Mouse (Mus musculus) ES-E14 (cell line): Measurements from ENCODE around the gene Grem2. TPM values are rescaled to one million over a fixed set of nuclear protein-coding genes. Genes with fewer than 3 reads are reported as not detected.

Experiments
- DNase-seq: peaks from one replicate; pipeline ENCODE4 v3.0.0-alpha.2; 2013; ENCODE audit warnings: low read depth, low spot score
- H3K27ac ChIP-seq: 2 replicates; pipeline ENCODE4 v1.5.1; 2012; ENCODE audit warnings: low read depth, mild to moderate bottlenecking, low read length, moderate library complexity, mixed read lengths; ENCODE audit not compliant: poor library complexity, insufficient read depth, severe bottlenecking
- H3K36me3 ChIP-seq: 2 replicates; pipeline ENCODE4 v1.6.1; 2012; ENCODE audit warnings: mild to moderate bottlenecking, low read length, moderate library complexity, mixed read lengths; ENCODE audit not compliant: control insufficient read depth, poor library complexity, insufficient read depth, severe bottlenecking
- H3K4me1 ChIP-seq, 2 experiments: fragments of 150-350 bp in 1 of 2; sonication (generic) in 1 of 2; 2 replicates each; pipeline ENCODE4 v1.6.1; 2012; ENCODE audit warnings: low read length in 2 of 2, mild to moderate bottlenecking in 1 of 2, mixed read lengths in 1 of 2; ENCODE audit not compliant: control insufficient read depth in 2 of 2, insufficient read depth in 2 of 2, poor library complexity in 1 of 2
- H3K4me3 ChIP-seq, 2 experiments: fragments of 150-350 bp in 1 of 2; sonication (generic) in 1 of 2; 2 replicates each; pipeline ENCODE4 v1.5.1; 2012; ENCODE audit warnings: low read length in 2 of 2, low read depth in 1 of 2, mild to moderate bottlenecking in 1 of 2, mixed read lengths in 1 of 2; ENCODE audit not compliant: insufficient read depth in 1 of 2, poor library complexity in 1 of 2, severe bottlenecking in 1 of 2
- H3K9ac ChIP-seq: 2 replicates; pipeline ENCODE4 v1.6.1; 2012; ENCODE audit warnings: low read depth, mild to moderate bottlenecking, low read length, mixed read lengths; ENCODE audit not compliant: poor library complexity, insufficient read depth, severe bottlenecking
- H3K9me3 ChIP-seq: fragments of 150-350 bp; sonication (generic); 2 replicates; pipeline ENCODE4 v1.6.1; 2012; ENCODE audit warnings: low read depth, mild to moderate bottlenecking, low read length; ENCODE audit not compliant: control insufficient read depth, insufficient read depth
- CHD2 ChIP-seq: IDR thresholded peaks from 2 replicates; pipeline ENCODE4 v1.6.1; 2014; ENCODE audit warnings: mild to moderate bottlenecking, low read depth, low read length, inconsistent platforms
- HCFC1 ChIP-seq: IDR thresholded peaks from 2 replicates; pipeline ENCODE4 v1.6.1; 2012; ENCODE audit warnings: low read length, inconsistent platforms, borderline replicate concordance; ENCODE audit not compliant: insufficient read depth
- MAFK ChIP-seq: IDR thresholded peaks from 2 replicates; pipeline ENCODE4 v1.6.1; 2014; ENCODE audit warnings: mild to moderate bottlenecking, low read depth, low read length, inconsistent platforms; ENCODE audit not compliant: insufficient read depth
- ZC3H11A ChIP-seq: IDR thresholded peaks from 2 replicates; pipeline ENCODE4 v1.6.1; 2012; ENCODE audit warnings: low read depth, mild to moderate bottlenecking, inconsistent platforms, low read length, borderline replicate concordance
- ZNF384 ChIP-seq: IDR thresholded peaks from 2 replicates; pipeline ENCODE4 v1.6.1; 2012; ENCODE audit warnings: low read depth, low read length, inconsistent platforms
- in situ Hi-C, 2 experiments: fragments of 600-800 bp; cut with MboI; formaldehyde crosslinking; loops; one replicate each; pipeline ENCODE4 v1.15.1; 2025; ENCODE audit warnings: low sequenced_read_pairs in 2 of 2, inconsistent platforms in 1 of 2; ENCODE audit not compliant: unreplicated experiment in 2 of 2
- total RNA-seq: library from RNA; depleted of rRNA; stranded (reverse); fragments of 300-350 nt; gene quantifications from 2 replicates; pipeline ENCODE4 v1.2.3, GENCODE M21; 2012

Grem2 gene
- total RNA-seq, 1 experiment = 0.36 TPM

GRCm38 (mm10) chr1:174902755-174903154 is 18.9 kb downstream of the Grem2 start:
- no peak overlapping the region for H3K4me3 ChIP-seq
- no peak overlapping the region for H3K27ac ChIP-seq
- no peaks in the 10 kb centered on the region for H3K4me1 ChIP-seq
- H3K9ac ChIP-seq = no peak overlapping the region
- no peaks in the 10 kb centered on the region for H3K9me3 ChIP-seq
- in situ Hi-C loops = no loop called here
- no peaks in the 10 kb centered on the region for H3K36me3 ChIP-seq
- DNase-seq = no peak
- TF ChIP-seq HCFC1 (no peak), CHD2 (no peak)

- no peaks in the 10 kb centered on the region for H3K4me1 ChIP-seq
- no peak overlapping the region for H3K27ac ChIP-seq
- H3K9ac ChIP-seq = no peak overlapping the region
- H3K9me3 ChIP-seq = no peaks in the 10 kb centered on the region
- no peak overlapping the region for H3K4me3 ChIP-seq
- TF ChIP-seq MAFK (no peak), CHD2 (no peak), ZNF384 (no peak), ZC3H11A (no peak)
- in situ Hi-C loops = no loop called here
- H3K36me3 ChIP-seq = no peaks in the 10 kb centered on the region
- no peak for DNase-seq
Measured at GRCm38 (mm10) chr1:174892471-174892870, 29.1 kb downstream of the Grem2 start.

- no peak for DNase-seq
- Histone ChIP-seq H3K9ac (no peak overlapping the region), H3K27ac (no peak overlapping the region), H3K36me3 (no peaks in the 10 kb centered on the region), H3K9me3 (no peaks in the 10 kb centered on the region), H3K4me1 (no peaks in the 10 kb centered on the region), H3K4me3 (no peak overlapping the region)
- TF ChIP-seq MAFK (no peak), HCFC1 (no peak), CHD2 (no peak), ZC3H11A (no peak), ZNF384 (no peak)
- in situ Hi-C loops = no loop called here
Measured at GRCm38 (mm10) chr1:174888684-174889405, 32.8 kb downstream of the Grem2 start.

GRCm38 (mm10) chr1:174888073-174888472 is 33.5 kb downstream of the Grem2 start:
- TF ChIP-seq MAFK (no peak), ZC3H11A (no peak), ZNF384 (no peak), CHD2 (no peak), HCFC1 (no peak)
- Histone ChIP-seq H3K36me3 (no peaks in the 10 kb centered on the region), H3K9ac (no peak overlapping the region), H3K4me1 (no peaks in the 10 kb centered on the region), H3K27ac (no peak overlapping the region), H3K9me3 (no peaks in the 10 kb centered on the region), H3K4me3 (no peak overlapping the region)
- in situ Hi-C loops = no loop called here
- DNase-seq = no peak

- Histone ChIP-seq H3K4me3 (no peak overlapping the region), H3K36me3 (no peaks in the 10 kb centered on the region)
Measured at GRCm38 (mm10) chr1:174882496-174882895, 39.1 kb downstream of the Grem2 start.

More at GRCm38 (mm10) chr1:174882496-174882895, 39.1 kb downstream of the Grem2 start:
- in situ Hi-C loops = no loop called here
- Histone ChIP-seq H3K27ac (no peak overlapping the region), H3K9me3 (no peaks in the 10 kb centered on the region), H3K4me1 (no peaks in the 10 kb centered on the region), H3K9ac (no peak overlapping the region)
- no peak for DNase-seq
- TF ChIP-seq MAFK = no peak
